Mouse (Mus musculus) retina, adult 2 months (tissue): ENCODE measurements at regions not wholly inside any gene's neighbourhood (a gene's known extent, or its start where the extent isn't known, plus 50 kb on each side); places are given as distances from the start of the nearest gene placed in this dataset.
"Not testable (repeated sequence)": the region's sequence is repeated elsewhere in the genome, so short reads cannot be mapped to it uniquely, and the experiment has no call there.

Experiments
- DNase-seq: peaks from one replicate; pipeline ENCODE4 v3.0.0-alpha.2; 2012; ENCODE audit warnings: low read depth, low spot score

DNA sequence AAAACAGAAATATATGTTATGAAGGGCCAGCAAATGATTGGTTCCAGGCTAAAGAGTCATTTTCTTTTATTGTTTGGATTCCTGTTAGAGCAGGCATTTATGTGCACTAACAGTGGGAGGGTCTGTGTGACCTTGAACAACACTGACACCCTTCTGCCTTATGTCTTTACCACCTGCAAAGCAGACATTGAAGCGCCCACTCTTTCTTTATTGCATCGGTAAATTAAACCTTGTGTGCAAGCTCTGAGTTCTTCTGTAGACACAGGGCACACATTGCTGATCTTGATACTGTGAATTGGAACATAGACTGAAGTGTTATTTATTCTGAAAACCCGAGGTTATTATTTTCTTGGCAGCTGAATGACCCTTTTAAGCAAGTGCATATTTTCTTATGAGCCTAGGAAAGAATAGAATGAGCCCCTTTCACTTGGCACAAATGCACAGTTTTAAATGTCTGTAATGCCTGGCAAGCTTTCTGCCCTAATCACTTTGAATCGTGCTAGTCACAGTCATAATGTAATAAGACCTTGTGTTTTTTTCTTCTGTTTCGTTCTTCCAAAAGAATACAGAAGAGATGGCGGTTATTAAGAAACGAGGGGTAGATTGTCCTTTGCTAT is 125.1 kb upstream of the Cobl start:
- DNase-seq = no peak

DNA sequence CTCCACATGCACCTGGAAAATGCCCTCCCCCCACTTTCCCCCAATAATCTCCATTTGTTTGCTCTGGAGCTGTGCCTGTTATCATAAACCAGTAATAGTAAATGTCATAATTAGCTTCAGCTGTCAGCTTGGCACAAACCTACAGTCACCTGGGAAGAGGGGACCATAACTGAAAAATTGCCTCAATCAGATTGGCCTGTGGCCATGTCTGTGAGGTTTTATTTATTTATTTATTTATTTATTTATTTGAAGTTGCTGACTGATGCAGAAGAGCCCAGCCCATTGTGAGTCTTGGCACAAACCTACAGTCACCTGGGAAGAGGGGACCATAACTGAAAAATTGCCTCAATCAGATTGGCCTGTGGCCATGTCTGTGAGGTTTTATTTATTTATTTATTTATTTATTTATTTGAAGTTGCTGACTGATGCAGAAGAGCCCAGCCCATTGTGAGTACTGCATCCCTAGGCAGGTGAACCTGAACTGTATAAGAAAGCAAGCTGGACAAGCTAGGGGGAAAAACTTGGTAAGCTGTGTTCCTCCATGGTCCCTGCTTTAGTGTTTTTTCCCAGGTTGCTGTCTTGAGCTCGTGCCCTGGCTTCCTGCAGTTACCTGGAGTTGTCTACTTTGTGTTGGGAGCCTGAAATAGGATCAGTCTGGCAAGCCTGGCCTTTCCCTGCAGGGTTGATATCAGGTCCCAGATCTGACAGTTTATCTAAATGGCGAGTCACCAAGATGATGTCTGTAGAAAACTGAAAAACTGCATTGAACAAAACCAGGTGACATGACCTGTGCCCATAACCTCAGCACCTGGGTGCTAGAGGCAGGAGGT is 120.3 kb upstream of the Cobl start:
- not testable (repeated sequence) for DNase-seq

DNA sequence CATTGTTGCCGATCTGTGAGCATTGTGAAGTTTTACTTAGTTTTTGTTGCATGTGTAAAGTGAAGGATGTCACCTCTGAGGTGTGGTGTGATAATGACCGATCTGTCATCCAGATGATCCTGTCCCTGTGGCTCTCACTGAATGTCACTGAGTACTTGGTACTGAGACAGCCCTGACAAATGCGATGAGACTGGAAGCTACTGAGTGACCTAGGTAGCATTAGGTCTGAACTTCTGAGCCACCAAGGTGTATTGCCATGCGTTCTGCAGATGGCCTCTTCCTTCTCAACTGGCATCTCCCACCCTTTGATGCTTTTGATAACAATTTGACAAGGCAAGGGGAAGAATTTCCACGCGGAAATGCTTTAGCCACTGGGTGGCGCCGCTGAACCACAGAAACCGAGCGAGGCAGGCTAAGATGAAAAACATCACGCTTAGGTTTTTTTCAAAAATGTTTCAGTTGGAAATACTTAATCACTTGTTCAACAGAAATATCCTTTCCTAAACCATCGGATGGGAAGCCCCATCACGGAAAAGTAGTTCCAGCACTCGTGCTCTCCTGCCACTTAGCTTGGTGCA is 114.3 kb upstream of the Cobl start:
- DNase-seq = no peak

DNA sequence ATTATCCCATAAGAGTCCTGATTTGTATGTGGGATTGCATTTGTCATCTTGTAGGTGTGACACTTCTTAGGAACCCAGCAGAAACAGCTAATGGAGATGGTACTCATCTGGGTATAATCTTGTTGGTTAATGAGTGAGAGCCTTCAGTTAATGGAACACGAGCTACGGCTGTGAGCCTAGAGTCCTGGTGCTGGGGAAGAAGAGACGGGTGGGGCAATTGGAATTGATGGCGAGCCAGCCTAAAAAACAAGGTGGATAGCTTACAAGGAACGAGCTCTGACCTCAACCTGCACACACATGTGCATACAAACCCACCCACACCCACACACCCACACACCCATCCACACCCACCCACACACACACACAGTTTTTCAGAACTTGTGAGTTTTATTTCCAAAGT is 94.9 kb upstream of the Cobl start:
- no peak for DNase-seq

DNA sequence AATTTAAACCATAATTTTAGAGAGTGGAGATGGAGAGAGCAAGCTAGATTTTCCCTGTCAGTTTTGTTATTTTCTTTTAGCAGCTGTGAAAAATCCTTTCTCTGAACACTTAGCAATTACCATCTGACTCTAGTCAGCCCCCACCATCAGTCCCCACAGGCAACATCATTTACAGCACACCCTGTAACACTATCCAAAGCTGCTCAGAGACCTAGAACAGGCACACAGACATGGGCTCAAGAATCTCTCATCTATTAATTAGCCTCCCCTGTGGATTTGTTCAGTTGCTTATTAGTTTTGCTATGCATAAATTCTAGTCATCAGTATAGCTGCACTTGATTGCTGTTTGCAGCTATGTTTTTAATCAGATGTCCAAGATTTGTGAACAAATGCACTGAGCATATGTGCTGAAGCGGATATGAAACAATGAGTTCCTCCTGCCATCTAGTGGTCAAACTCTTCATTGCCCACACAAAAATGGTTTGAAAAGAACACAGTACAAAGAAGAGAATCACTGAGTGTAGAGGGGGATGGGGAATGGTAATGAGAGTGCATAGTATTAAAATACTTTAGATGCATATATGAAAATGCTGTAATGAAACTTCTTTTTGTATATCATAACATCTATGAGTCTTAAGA is 94.4 kb upstream of the Cobl start:
- DNase-seq = no peak

DNA sequence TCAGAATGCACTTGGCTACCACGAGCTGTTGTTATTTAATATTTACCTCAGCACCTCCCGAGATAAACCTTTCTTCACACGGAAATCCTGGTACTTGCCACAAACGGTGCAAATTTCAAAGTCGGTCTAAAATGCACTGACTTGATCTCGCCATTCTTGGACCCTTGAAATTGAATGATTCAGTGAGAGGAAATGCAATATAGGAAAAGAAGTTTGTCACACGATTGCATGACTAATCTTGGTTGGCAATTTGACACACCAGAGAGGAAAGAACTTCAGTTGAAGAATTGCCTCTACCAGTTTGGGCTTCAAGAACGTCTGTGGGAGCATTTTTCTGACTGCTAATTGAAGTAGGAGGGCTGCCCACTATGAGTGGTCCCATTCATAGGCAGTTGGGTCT is 93.4 kb upstream of the Cobl start:
- no peak for DNase-seq

DNA sequence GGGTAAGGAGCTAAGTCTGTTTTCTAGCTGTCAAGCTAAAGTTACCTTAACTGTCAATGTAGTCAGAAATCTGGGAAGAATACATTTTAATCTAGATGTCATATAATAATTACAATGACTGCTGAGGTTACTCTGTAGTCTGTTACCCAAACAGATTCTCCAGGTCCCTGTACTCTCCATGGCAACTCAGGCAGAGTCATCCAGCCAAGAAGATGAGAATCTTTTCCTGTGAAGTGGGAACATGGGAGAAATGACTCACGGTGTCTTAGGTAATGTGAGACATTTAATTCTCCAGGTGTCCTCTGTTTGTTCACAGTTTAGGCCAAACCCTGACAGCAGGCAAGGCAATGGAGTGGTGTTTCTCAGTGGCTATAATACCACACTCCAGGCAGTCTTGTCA is 81.0 kb upstream of the Cobl start:
- no peak for DNase-seq

DNA sequence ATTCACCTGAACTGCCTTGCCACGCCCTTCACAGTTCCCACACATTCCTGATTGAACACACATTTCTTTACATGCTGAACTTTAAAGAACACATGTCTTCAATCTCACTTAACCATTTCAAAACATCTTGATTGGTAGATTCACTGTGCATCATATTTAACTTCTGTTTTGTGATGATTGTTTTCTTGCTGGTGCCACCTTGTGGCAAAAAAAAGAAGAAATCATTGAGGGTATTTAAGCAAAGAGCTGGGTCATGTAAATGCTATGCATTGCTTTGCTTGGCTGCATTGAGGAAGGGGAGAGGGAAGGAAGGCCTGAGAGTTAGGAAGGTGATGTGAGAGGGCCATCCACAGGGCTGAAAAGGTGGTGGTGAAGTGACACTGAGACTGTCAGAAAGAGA is 78.3 kb upstream of the Cobl start:
- DNase-seq = no peak

DNA sequence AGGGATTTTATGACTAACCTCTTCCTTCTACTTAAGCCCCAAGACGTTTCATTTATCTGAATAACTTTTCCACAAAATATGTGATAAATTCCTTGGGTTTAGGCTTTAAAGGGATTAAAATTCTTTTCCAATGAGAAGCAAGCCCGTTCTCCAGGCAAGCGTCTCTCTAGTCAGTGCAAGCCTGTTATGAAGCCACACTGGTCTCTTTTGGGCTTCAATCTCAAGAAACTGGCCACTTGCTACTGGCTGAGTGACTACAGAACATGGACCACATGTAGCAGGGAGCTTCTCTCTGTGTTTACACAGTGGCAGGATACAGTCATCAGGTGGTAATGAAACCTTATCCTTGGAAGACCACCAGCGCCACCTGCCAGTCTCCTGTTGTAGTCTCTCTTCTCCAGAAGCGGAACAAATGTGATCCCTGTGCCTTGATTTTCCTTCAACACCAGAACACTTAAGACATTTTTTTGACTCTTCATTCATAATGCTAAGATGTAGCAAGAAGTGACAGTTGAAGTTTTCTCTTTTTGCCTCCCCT is 75.6 kb upstream of the Cobl start:
- DNase-seq = no peak

DNA sequence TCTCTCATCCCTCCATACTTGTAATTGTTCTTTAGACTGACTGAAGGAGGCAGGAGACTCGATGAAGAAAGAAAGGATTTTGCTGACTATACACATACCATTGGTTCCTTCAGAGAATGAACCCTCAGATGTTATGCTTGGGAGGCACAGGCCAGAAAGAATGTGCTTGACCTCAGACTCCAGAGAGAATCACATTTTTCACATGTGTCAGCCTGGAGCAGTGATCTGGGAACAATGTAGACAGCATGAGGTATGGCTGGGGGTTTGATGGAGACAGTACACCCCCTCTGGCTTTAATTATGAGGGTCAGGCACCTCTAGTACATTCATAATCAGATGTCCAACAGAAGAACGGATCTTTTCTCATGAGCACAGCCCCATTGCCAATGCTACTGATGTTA is 70.3 kb upstream of the Cobl start:
- no peak for DNase-seq

DNA sequence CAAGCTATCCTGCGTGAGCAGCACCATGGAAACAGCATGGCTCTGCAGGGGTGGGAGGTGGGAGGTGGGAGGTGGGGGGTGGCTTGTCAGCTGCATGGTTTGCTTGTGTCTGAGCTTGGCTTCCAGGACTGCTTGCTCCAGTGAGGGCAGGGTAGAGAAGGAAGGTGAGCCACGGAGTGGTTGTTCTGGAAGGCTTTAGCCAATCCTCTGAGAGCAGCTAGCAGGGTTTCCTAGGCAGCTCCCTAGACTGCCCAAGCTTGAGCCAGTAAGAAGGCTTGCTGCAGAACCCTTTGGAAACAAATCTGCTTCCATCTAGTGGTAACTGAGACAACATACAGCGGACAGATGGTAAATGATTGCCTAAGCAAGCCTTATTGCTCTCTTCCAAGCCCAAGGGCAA is 67.5 kb upstream of the Cobl start:
- peak; percentile 40 for DNase-seq

DNA sequence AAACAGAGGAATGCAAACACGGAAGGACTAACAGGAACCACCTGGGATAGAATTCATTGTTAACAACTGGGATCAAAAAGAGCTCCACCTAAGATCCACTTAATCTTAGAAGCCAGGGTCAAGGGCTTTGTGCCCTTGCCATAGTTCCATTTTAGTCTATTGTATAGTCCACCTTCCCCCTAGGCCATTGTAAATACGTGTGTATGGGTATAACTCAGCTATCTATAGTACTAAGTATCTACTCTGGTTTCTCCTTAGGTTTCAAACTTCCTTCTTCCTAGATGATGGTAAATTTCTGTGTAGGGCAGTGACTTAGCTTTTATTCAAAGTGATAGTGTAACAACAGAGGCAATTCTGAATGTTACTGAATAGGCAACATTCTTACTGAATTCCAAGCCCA is 57.3 kb upstream of the Cobl start:
- DNase-seq = not testable (repeated sequence)

DNA sequence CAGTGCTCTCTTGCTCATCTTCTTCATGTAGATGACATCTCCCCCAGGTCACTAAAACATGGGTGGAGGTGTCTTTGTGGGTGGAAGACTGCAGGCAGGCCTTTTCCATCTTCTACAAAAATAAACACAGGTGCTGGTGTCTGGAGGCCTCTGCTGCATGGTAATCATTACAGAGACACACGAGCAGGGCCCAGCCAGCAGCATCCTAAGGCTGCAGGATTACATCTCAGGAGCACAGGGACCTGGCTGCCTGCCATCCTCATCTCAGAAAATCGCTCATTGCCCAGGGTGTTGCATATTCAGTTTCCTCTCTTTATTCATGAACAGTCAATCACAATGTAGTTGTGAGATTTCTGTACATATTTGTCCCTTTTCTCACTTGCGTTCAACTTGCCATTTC is 56.5 kb upstream of the Cobl start:
- DNase-seq = no peak

DNA sequence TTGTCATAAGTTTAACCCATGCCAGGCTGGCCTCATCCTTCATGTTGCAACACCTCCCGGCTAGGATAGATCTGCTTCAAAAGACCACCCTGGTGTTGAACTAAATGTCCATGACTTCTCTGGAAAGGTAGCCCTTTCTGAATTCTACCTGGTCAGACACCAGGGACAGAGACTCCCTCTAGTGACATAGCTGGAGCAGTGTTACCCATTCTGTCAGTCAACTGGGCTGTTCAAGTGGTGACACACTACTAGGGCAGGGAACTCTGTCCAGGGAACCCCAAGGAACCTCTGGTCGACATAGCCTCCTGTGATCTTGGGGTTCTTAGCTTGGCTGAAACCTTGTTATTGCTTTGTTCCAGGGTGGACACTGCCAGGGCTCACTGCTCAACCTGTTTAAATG is 51.6 kb upstream of the Cobl start:
- no peak for DNase-seq
